Mouse (Mus musculus) midbrain, embryonic 14.5 days (tissue): Measurements from ENCODE around the gene Ttc26. TPM values are rescaled to one million over a fixed set of nuclear protein-coding genes. Genes with fewer than 3 reads are reported as not detected.
A peak's percentile ranks its signal among the peaks of the same experiment; 100 is the strongest.
"Not testable (repeated sequence)": the region's sequence is repeated elsewhere in the genome, so short reads cannot be mapped to it uniquely, and the experiment has no call there.

Experiments
- ATAC-seq: fragments of 200-750 bp; cut with Nextera tagmentation; 2 replicates; pipeline ENCODE4 v1.8.0; 2017; ENCODE audit warnings: moderate number of reproducible peaks, moderate library complexity; ENCODE audit not compliant: low FRiP score, low TSS enrichment
- DNase-seq: peaks from one replicate; pipeline ENCODE4 v3.0.0-alpha.2; 2015
- H3K27ac ChIP-seq: fragments of 300-500 bp; sonication (generic); replicated peaks from 2 replicates; pipeline ENCODE4 v1.5.1; 2014; ENCODE audit warnings: mild to moderate bottlenecking, low read depth, low read length, moderate library complexity
- H3K27me3 ChIP-seq: fragments of 300-500 bp; sonication (generic); 2 replicates; pipeline ENCODE4 v1.6.1; 2014; ENCODE audit warnings: low read length, control low read depth, mixed read lengths; ENCODE audit not compliant: control insufficient read depth, insufficient read depth
- H3K36me3 ChIP-seq: fragments of 300-500 bp; sonication (generic); 2 replicates; pipeline ENCODE4 v1.6.1; 2014; ENCODE audit warnings: low read length, control low read depth; ENCODE audit not compliant: control insufficient read depth, insufficient read depth
- H3K4me1 ChIP-seq: fragments of 300-500 bp; sonication (generic); 2 replicates; pipeline ENCODE4 v1.6.1; 2014; ENCODE audit warnings: mild to moderate bottlenecking, antibody characterized with exemption, low read length, control low read depth; ENCODE audit not compliant: control insufficient read depth, insufficient read depth
- H3K4me2 ChIP-seq: fragments of 300-500 bp; sonication (generic); 2 replicates; pipeline ENCODE4 v1.6.1; 2014; ENCODE audit warnings: mild to moderate bottlenecking, low read length, moderate library complexity
- H3K4me3 ChIP-seq: fragments of 300-500 bp; sonication (generic); replicated peaks from 2 replicates; pipeline ENCODE4 v1.5.1; 2014; ENCODE audit warnings: low read depth, low read length
- H3K9ac ChIP-seq: fragments of 300-500 bp; sonication (generic); replicated peaks from 2 replicates; pipeline ENCODE4 v1.6.1; 2014; ENCODE audit warnings: mild to moderate bottlenecking, low read length, moderate library complexity
- H3K9me3 ChIP-seq: fragments of 300-500 bp; sonication (generic); 2 replicates; pipeline ENCODE4 v1.6.1; 2016; ENCODE audit warnings: low read length, control low read depth, mixed read lengths; ENCODE audit not compliant: control insufficient read depth
- WGBS: fragments of 180-500 bp; shearing (Covaris S2); extraction: QIAGEN DNeasy Blood & Tissue Kit; methylation state at CpG from one replicate; pipeline ENCODE4 v1.1.7; 2014; 5-methylcytosine and 5-hydroxymethylcytosine counted together
- polyA plus RNA-seq: library from polyadenylated mRNA; unstranded; fragments of >200 nt; fragmentation: Nextera tagmentation; extraction: Ambion mirVana; gene quantifications from 2 replicates; pipeline ENCODE4 v1.2.1, GENCODE M21; 2014

Gene Ttc26
- polyA plus RNA-seq, 1 experiment from 2014 or later: 6.0 TPM

- WGBS: under 1% methylated on average over 87 of the region's 87 CpGs
- ATAC-seq (peak; percentile 24; the same call in 1 of the 2 replicates), DNase-seq (peak; percentile 66)
These were observed 27.2 kb upstream of the Ttc26 start, which contains the start of gene Zc3hav1 for GRCm38 (mm10) chr6:38353811-38354722. Gene Zc3hav1, minus strand, starts transcription at chr6:38354603.

DNA sequence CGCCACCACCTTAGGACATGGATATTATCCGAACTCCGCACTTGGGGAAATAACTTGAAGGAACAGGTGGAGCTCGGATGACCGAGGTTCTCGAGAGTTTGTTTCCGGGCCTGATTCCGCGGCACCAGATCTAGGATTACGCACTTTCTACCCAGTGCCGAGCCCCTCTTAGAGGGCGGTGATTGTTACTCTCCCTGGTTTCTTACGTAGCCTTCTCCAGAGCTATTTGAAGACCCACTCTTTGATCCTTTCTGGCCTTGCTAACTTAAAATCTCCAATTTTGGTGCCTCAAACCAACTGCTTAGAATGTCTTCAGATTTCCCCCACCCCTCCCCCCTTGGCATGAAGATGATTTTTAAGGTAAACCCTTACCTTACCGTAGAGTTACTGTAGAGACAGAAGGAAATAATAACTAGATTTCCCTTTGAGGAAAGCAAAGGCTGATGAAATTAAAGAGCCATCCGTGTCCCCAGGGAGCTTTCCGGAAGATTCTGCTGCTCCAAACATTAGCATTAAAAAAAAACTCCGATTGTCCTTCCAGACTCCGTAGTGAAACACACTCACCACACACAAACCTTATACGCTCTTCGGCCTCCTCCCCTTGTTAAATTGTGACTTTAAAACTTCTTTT lies 26.4 kb upstream of the Ttc26 start:
- Histone ChIP-seq H3K4me1 (peaks cover 12% of the 10 kb centered on the region; the same call in 1 of the 2 replicates), H3K36me3 (no peaks in the 10 kb centered on the region), H3K9ac (no peak overlapping the region), H3K27me3 (peaks cover 58% of the 10 kb centered on the region), H3K4me3 (peak overlapping the region; percentile 43), H3K9me3 (no peaks in the 10 kb centered on the region), H3K4me2 (peak overlapping the region; percentile 62), H3K27ac (no peak overlapping the region)
- no peak for ATAC-seq
- peak; percentile 46 for DNase-seq
- 2% methylated on average over 20 of the region's 20 CpGs for WGBS

More at GRCm38 (mm10) chr6:38353811-38354722, 27.2 kb upstream of the Ttc26 start, which contains the start of gene Zc3hav1:
- Histone ChIP-seq H3K4me3 (peak within 1 kb of the TSS; percentile 43), H3K27ac (no peak within 1 kb of the TSS), H3K27me3 (peaks cover 58% of the 10 kb centered on the region), H3K4me1 (peaks cover 12% of the 10 kb centered on the region; the same call in 1 of the 2 replicates), H3K9me3 (no peaks in the 10 kb centered on the region), H3K36me3 (no peaks in the 10 kb centered on the region), H3K9ac (0 out of 2 replicates have a peak within 1 kb of the TSS, but pooled peaks have one; percentile 16), H3K4me2 (peak within 1 kb of the TSS; percentile 62)

GRCm38 (mm10) chr6:38355354-38355823 lies 25.9 kb upstream of the Ttc26 start:
- no peak for ATAC-seq
- H3K9ac ChIP-seq: no peak overlapping the region
- peak overlapping the region; percentile 62; the same call in 1 of the 2 replicates for H3K4me2 ChIP-seq
- no peak overlapping the region for H3K4me3 ChIP-seq
- no peak overlapping the region for H3K27ac ChIP-seq
- 2% methylated on average over 8 of the region's 8 CpGs for WGBS
- no peaks in the 10 kb centered on the region for H3K36me3 ChIP-seq
- H3K9me3 ChIP-seq: no peaks in the 10 kb centered on the region
- no peak for DNase-seq
- H3K4me1 ChIP-seq: peaks cover 12% of the 10 kb centered on the region; the same call in 1 of the 2 replicates
- peaks cover 58% of the 10 kb centered on the region for H3K27me3 ChIP-seq

- H3K27me3 ChIP-seq: peaks cover 54% of the 10 kb centered on the region
- DNase-seq (peak; percentile 38), ATAC-seq (no peak)
- WGBS: 5% methylated on average over 7 of the region's 7 CpGs
- H3K36me3 ChIP-seq: no peaks in the 10 kb centered on the region
- H3K9me3 ChIP-seq: no peaks in the 10 kb centered on the region
- H3K27ac ChIP-seq: no peak overlapping the region
- H3K9ac ChIP-seq: no peak overlapping the region
- H3K4me3 ChIP-seq: no peak overlapping the region
- peaks cover 12% of the 10 kb centered on the region; the same call in 1 of the 2 replicates for H3K4me1 ChIP-seq
- H3K4me2 ChIP-seq: no peak overlapping the region
These were observed 25.4 kb upstream of the Ttc26 start for GRCm38 (mm10) chr6:38355862-38356261.

DNA sequence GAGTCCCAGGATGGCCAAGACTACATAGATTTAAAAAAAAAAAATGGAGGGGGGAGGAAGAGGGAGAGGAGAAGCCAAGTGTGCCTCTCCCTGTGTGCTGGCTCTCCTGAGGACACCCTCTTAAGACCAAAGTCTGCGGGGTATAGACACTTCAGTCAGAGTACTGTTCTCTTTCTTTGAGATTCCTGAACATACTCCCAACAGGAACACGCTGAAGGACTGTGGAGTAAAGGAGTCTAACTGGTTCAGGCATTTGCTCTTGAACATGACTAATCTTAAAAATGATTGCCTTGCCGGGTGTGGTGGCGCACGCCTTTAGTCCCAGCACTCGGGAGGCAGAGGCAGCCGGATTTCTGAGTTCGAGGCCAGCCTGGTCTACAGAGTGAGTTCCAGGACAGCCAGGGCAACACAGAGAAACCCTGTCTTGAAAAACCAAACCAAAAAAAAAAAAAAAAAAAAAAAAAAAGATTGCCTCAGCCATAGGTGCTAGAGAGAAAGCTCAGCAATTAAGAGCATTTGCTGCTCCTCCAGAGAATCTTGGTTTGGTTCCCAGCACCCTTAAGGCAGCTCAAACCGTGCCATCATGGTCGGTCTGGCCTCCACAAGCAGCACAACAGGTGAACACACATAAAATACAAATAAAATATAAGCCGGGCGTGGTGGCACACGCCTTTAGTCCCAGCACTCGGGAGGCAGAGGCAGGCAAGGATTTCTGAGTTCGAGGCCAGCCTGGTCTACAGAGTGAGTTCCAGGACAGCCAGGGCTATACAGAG lies 24.4 kb upstream of the Ttc26 start:
- 81% methylated on average over 15 of the region's 15 CpGs for WGBS
- H3K4me2 ChIP-seq, ATAC-seq, H3K9me3 ChIP-seq, H3K27ac ChIP-seq, DNase-seq, H3K36me3 ChIP-seq, H3K4me3 ChIP-seq, H3K9ac ChIP-seq: not testable (repeated sequence)
- H3K4me1 ChIP-seq: peaks cover 12% of the 10 kb centered on the region; the same call in 1 of the 2 replicates
- peaks cover 46% of the 10 kb centered on the region for H3K27me3 ChIP-seq

GRCm38 (mm10) chr6:38357603-38358252 lies 23.5 kb upstream of the Ttc26 start:
- Histone ChIP-seq H3K9me3 (no peaks in the 10 kb centered on the region), H3K36me3 (no peaks in the 10 kb centered on the region), H3K9ac (no peak overlapping the region), H3K4me1 (peaks cover 12% of the 10 kb centered on the region; the same call in 1 of the 2 replicates), H3K27me3 (peaks cover 38% of the 10 kb centered on the region), H3K4me2 (no peak overlapping the region), H3K4me3 (no peak overlapping the region), H3K27ac (no peak overlapping the region)
- no peak for DNase-seq
- 34% methylated on average over 5 of the region's 5 CpGs for WGBS
- no peak for ATAC-seq

DNA sequence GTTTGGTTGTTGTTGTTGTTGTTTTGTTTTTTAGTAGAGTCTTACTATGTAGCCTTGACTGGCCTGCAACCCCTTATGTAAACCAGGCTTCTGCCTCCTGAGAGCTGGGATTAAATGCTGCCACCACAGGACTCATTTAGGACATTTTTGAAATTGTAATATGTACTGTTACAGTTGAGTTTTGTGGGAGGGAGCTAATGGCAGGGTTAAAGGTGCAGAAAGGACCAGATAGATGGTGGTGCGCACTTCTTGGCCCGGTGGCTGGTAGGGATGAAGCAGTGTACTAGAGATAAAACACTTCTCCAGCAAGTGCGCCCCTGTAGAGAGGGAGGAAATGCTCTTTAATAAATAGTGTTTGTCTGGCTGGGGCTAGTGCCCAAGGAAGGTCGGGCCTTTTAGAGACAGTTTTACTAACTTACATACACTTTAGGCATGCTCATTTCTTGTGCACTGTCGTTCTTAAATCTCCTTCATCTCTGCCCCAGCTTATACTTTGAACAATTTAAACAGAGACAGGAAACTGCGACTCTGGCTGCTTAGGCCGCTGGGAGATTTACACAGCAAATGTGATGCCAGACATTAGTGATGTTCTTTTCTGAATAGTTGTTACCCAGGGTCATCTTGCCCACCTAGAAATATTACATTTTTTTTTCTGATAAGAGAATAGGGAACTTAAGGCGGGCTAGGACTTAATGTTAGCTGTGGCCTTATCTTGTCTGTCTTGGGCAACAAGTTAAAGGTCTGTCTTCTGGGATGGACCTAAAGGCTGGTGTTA lies 22.8 kb upstream of the Ttc26 start:
- no peak for DNase-seq
- Histone ChIP-seq H3K36me3 (no peaks in the 10 kb centered on the region), H3K4me3 (no peak overlapping the region)

More for the DNA sequence above, 22.8 kb upstream of the Ttc26 start:
- no peak overlapping the region for H3K4me2 ChIP-seq
- no peak overlapping the region for H3K27ac ChIP-seq
- no peak overlapping the region for H3K9ac ChIP-seq
- H3K4me1 ChIP-seq: peaks cover 12% of the 10 kb centered on the region; the same call in 1 of the 2 replicates
- no peak for ATAC-seq
- WGBS: 73% methylated on average over 8 of the region's 8 CpGs
- H3K27me3 ChIP-seq: peaks cover 32% of the 10 kb centered on the region
- H3K9me3 ChIP-seq: no peaks in the 10 kb centered on the region
